Mouse (Mus musculus): ENCODE measurements around the gene Sertad2.

Sertad2 gene

DNA sequence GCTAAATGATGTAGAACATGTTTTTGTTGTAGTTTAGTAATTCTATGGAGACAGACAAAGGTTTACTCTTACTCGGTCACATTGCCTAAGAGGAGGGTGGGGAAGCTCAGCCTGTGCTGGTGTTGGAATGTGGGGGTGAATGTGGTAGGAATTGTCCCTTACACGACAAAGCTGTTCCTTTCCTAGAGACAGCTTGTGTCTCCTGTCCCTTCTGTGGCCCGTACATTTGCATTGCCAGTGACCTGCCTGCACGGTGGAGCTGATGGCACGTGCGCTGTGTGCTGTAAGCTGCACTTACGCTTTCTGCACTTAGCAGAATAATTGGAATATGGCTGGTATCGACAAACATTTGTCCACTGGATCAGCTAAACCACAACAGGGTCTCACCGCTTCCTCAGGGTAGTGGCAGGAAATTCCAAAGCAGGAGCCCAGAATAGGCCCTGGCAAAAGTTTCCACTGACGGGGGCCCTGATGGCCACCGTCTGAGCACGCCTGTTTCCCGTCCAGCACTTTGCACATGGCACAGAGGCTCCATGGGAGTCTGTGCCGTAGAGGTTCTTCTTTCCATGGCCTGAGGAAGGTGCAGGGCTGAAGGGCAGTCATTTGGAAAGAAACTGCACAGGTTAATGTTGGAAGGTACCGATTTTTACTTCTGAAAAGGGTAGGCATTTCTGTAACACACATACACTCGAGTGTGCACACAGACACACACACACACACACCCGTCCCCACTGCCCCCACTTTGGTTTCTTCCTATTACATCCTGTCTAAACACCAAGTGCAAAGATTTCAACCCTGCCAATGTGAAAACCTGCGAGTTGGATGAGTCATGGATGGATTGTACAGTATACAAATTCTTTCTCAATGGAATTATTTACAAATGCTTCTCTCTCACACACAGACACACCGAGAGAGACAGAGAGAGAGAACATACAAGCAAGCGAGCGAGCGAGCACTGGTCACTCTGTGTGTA, 51.5 kb downstream of the Sertad2 start:
- DNase-seq (ENCODE audit: low spot score in 2 of 2) = no peak

DNA sequence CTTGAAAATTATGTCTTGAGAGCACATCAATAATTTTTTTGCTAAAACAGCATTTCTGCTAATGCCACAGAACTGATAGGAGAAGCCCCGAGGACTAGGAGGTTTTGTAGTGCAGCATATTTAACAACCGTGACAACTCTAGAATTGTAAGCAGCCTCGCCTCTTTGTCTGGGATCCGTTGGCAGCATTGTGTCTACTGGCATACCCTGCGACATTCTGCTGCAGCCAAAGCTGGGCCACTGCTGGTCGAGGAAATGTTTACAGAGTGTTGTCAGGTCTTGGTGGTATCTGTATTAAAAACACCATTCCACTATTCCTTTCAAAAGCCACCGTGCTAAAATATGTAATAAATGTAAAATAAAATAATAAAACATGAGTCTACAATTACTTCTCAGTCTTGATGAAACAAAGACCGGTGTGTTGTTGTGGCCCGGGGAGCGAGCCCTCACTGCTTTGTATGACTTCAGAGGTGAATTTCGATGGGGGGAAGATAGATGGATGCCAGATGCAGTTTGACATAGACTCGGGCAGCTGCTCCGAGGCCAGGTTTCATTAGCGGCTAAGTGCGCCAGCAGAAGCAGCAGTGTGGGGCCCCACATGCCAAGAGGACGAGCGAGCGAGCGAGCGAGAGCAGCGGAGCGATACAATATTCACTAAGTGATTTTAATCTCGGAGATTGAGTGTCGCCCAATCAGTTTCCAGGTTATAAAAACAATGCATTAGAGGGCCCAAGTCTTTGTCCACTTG, 60.2 kb downstream of the Sertad2 start:
- no peak for DNase-seq (ENCODE audit: low spot score in 2 of 2)

DNA sequence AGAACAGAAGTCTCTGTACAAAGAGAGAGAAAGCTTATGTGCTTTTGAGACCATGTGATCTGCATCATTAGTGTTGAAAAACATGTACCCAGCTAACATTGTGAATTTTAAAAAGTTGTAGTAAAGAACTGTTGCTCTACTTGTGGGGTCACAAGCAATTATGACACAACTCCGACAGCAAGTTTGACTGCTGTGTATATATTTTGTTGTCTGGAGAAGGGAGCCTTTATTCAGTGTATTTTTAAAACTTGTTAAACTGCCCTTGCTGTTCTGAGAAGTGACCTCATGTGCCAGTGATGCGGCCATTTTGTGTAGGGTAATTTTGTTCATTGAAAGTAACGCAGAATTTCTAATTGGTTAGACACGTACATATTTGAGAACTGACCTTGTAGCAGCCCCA, 61.1 kb downstream of the Sertad2 start:
- DNase-seq (ENCODE audit: low spot score in 2 of 2) = no peak

DNA sequence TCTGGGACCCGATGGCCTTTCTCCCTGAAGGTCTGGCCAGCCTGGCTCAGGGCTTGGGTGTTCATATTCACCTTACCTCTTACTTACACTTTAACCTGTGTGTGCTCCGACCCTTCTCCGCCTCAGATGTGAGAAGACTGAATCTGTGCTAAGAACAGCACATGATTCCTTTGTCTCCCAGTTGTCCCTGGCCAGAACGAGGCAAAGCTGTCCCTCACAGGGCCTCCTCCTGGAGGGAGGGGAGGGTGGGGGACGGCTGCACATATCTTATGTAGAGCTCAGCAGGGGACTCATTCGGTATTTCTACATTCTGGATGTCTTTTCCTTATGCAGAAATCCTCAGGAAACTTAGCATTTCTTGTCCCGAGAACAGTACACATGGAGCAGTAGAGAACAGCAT, 62.6 kb downstream of the Sertad2 start:
- no peak for DNase-seq (ENCODE audit: low spot score in 2 of 2)

DNA sequence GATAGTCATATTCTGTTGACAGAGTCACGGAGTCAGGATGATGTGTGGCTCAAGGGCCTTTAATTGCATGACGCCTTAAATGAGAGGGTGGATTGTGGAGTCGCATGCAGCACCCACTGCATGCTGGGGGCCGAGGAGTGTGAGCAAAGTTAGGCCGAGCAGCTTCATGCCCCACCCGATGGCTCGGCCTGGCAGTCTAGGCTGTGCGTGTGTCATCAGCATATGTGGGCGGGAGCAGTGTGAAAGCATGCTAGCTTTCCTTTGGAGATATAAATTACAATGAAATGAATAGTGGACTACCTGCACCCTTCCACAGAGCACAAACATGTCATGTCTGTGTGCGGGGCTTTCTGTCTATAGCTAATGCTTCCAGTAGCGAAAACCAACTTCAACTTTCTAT, 65.4 kb downstream of the Sertad2 start:
- no peak for DNase-seq (ENCODE audit: low spot score in 2 of 2)

DNA sequence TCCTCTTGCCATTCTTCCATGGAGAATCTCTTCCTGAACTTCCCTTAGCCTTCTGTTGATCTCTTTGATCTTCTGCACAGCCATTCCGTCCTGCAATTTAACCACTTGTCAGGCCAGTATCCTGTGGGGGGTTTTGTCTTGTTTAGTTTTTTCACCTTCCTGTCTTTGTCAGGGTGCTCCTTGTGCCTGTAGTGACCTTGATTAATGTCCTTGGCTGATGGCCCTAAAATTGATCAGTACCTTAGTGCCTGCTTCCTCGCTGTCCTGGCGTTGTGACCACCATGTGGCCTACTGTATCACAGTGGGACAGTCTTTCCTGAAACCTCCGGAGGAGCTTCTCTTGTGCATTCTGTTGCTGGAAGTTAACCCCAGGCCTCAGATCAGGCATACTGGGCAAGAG, 70.2 kb downstream of the Sertad2 start:
- no peak for DNase-seq (ENCODE audit: low spot score in 2 of 2)

DNA sequence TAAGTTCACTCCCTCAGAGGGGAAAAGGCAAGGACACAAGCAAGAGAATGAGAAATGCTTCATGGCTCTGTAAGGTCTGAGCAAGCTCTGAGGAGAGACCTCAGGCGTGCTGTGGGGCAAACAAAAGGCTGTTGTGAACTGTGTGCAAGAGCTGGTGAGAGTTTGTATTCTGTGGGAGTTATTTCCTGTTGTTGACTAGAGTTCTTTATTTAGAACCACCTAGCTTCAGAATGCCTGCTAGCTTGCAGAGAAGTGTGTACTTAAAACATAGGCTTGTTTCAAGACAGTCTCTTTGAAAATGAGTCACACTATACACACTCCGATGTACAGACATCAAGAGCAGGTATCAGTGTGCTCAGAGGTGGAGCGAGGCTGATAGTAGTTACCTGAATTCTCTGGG, 73.0 kb downstream of the Sertad2 start:
- no peak for DNase-seq (ENCODE audit: low spot score in 2 of 2)

DNA sequence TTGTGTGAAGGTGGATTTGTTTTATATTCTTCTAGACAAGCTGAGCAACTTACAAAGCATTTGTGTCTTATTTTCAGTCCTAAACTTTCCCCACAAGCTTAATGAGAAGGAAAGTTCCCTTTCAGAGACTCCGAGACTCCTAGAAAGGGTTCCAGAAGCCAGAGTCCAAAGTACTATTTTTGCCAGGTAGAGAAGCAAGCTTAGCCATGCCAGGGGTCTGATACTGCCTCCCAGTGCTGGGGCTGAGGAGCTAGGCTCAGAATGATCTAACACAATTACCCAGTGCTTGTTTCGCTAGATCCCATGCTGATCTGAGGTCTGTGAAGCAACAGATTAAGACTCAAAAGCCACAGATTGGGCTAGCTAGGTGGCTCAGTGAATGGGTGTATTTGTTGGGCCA, 84.1 kb downstream of the Sertad2 start:
- no peak for DNase-seq (ENCODE audit: low spot score in 2 of 2)

DNA sequence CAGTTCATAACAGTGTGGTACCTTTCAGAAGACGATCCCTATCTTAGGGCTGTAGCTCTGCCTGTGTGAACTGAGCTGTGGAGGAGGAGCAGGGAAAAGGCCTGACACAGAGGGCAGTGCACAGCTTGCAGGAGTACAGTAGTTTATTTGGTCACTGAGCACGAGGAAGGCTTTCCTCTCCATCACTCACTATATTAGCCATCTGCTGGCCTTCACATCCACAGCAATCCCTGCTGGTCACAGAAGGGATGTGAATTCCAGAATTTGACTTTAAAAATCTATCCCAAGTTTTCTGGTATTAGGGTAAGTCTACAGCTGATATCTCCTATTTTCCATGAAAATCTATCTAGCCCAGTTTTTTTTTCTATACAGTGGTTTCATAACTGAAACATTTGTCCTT, 85.2 kb downstream of the Sertad2 start:
- DNase-seq (ENCODE audit: low spot score in 2 of 2) = no peak

DNA sequence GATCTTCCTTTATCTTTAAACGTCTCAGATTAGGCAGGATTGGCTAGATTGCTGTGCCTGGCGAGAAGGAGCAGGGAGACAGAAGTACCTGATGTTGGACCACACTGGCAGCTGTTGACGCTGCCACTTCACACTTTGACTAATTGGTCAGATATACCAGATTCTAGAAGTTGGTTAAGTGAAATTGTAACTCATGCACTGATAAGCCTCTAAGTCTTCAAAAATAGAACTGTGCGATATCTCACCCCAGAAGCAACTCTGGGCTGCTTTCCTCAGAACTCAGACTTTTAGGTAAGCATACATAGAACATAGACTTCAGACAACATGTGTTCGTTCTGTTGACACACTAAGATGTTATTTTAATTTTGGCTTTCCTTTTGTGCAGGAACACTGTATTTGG, 86.6 kb downstream of the Sertad2 start:
- no peak for DNase-seq (ENCODE audit: low spot score in 2 of 2)

DNA sequence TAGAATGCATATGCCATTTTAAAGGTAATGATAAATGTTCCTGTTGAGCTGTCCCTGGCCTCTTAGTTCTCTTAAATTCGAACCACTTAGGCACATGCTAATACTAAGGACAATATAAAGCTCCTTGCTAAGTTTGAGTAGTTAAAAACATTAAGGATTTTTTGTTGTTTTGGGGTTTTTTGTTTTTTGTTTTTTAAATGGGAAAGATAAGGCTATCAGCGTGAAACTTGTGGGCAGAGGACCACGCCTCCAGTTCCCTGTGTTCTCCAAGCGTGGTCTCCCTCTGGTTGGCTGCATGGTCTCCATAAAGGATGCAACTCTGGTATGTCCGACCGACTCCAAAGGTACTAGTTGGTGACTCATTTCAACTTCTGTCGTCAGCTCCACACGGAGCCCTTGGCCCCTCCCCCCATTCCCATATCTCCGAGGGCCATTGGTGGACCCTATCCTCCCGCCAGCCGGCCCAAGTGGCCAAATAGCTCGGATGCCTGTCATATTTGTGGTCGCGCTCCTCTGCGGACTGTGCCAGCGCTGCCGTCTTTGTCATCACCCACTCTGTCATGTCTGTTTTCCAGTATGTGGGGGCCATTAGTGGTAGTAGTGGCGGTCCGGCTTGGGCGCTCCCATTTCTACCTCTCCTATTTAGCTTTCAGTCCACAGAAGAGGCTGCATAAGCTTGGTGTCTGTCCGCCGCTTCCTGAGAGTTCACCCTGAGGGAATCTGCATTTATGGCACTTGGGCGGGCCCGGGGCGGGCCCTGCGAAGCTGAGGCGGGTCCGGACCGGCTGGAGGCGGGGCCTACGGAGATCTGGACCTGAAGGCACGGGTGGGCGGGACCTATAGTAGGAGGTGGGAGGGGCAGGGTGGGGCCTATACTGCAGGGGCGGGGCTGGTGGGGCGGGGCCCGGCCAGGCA, 88.2 kb downstream of the Sertad2 start:
- peak; percentile 89 to 92 for DNase-seq (ENCODE audit: low spot score in 2 of 2)

DNA sequence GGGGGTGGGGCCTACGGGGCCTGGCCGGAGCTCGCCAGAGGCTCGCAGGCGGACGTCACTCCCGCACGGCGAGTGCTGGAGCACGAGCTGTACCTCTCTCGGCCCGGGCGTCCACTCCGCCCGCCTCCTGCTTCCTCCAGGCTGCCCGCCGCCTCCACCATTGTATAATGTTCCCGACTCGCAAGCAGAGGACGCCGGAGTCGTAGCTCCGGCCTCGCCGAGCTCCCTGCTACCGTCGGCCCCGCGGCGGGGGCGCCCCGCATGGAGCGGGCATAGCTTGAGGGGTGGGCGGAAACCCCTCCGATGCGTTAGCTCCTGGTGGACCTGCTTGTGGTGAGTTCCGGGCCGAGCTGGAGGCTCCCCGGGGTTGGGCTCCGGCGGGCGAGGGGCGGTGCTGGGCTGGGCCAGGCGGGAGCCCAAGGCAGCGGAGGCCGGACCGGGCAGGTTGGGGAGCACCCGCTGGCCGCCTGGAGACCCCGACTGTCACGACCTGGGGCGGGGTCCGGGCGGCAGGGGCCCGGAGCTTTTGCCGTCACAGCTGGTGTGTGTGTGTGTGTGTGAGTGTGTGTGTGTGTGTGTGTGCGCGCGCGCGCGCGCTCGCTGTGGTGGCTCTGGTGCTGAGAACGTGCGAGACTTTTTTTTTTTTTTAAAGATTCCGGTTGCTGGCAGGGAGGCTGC, 89.0 kb downstream of the Sertad2 start:
- peak in 1 of 2 experiments; percentile 82 for DNase-seq (ENCODE audit: low spot score in 2 of 2)

DNA sequence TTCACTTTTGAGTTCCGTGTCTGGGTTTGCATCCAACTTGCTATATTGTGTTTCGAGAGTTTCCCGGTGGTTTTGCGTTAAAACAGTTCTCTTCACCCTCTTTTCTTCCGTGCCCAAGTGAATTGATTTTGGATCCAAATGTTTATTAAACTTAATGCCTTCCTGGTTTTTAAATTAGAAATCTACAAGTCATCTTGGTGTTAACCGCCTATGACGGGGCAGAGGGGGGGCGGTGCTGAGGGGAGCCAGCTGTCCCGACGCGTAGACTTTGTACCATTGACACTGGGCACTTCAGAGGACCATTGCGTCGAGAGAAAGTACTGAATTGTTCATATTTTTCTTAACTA, 89.5 kb downstream of the Sertad2 start:
- peak; percentile 80 to 85 for DNase-seq (ENCODE audit: low spot score in 2 of 2)

DNA sequence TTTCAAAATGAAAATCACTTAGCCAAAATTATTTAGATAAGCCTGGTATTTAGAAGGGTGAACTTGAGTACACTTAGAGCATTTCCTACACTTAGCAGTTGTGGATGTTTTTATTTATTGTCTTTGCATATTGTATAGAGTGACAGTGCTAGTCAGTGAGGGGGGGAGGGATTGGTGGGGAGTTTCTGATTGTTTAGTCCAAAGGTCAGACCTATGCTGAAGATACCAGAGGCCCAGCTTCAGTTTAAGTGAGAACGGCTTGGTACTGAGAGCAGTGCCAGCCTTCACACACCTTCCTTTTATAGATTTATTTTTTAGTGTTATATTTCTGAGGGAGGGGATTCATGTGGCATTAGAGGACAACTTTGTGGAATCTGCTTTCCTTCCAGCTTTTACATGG, 91.5 kb downstream of the Sertad2 start:
- no peak for DNase-seq (ENCODE audit: low spot score in 2 of 2)

DNA sequence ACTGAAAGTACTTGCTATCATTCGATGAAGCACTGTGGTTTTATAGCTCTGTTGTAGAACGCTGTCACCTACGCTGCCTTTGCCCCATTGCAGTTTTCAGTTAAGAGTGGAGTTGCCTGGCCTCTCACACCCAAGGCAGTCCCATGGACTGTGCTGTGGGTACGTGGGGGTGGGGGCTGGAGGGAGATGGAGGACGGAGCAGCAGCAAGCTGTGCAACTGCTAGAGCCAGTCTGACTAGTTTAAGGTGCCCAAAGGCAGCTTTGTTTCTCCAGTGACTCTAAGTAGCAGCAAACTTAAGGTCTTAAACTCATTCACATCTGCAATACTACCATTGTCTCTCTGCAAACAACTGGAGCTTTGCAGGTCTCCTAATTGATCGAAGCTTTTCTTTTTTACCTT, 92.6 kb downstream of the Sertad2 start:
- no peak for DNase-seq (ENCODE audit: low spot score in 2 of 2)

DNA sequence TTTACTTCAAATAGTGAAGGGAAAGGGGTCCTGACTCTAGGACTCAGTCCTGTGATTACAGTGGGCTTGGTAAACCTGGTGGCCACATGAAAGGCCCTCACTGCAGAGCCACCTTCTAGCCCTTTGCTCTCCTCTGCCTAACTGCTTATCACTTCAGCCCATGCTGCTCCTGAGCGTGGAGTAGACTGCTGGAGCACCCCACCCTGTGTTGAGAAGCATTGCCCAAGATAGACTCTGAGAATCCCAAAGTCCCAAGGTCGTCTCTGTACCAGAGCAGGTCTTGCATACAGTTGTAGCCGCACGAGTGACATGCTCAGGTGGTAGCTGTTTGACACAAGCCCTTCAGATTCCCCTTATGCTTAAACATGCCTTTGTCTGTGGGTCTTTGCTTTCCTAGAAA, 93.1 kb downstream of the Sertad2 start:
- no peak for DNase-seq (ENCODE audit: low spot score in 2 of 2)

DNA sequence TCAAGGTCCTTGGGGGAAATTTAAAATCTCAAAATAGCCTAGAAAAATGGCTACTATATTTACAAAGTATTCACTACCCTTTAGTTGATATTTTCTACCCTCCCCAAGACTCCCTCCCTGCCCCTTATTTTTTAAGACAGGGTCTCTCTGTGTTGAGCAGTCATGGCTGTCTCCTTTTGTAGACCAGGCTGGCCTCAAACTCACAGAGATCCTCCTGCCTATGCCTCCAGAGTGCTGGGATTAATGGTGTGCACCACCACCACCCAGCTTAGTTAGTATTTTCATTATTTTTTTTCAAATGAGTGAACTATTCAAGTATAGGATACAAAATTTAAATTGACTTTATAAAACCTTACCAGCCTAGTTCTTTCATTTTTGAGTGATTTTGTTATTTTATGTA, 94.0 kb downstream of the Sertad2 start:
- DNase-seq (ENCODE audit: low spot score in 2 of 2) = no peak

DNA sequence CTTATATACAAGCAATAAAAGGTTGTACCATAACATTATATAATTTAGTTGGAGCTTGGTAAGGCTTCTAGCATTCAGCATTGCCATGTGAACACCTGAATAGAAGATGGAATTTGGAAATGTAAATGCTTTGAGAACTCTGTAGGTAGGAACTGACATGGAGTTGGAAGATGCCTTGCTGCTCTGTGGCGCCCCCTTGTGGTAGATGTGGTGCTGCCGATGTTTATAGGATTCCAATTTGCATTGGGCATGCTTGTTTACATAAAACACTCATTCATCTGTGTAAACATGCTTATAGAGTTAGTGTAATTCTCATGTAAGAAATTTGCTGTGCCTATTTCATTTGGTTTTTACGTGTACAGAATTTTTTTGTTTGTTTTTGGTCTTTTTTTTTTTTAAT, 95.8 kb downstream of the Sertad2 start:
- DNase-seq (ENCODE audit: low spot score in 2 of 2) = peak; percentile 68 to 82

DNA sequence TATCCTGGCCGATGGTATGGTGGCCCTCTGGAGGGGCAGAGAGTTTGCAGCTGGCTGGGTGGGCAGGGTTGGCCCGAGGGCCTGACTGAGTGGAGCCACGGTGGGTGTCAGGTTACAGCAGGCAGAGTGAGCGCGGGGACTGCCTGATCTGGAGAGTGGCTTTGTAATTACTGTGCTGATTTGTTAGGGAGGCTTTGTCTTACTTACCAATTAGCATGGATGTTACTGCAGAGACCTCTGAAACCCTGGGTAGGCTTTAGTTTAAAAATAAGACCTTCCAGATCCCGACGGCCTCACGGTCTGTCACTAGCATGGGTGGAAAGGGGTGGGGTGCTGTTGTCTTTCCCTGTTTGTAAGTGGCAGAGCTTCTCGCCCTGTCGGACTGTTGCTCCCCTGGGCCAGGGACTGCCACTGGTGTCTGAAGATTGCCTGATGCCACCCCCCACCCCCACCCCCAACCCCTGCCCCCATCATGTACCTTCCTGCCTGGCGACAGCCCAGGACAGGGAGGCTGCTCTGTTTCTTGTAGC, 96.9 kb downstream of the Sertad2 start:
- DNase-seq (ENCODE audit: low spot score in 2 of 2) = no peak

DNA sequence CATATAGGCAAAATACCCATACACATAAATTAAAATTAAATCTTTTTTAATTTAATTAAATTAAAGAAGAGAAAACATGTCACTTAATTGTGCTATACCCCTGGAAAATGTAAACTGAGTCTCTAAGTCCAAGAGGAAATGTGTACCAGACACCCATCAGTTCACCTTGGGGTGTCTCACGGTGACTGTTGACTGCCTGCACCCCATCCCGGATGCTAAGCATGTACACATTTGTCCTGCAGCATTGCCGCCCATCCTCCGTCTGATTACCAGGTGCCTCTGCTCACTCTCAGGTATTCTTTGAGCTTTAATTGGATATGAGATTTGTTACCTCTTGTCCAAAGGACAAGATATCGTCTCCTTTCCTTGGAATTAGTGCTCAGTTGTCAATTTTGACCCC, 99.3 kb downstream of the Sertad2 start:
- no peak for DNase-seq (ENCODE audit: low spot score in 2 of 2)

DNA sequence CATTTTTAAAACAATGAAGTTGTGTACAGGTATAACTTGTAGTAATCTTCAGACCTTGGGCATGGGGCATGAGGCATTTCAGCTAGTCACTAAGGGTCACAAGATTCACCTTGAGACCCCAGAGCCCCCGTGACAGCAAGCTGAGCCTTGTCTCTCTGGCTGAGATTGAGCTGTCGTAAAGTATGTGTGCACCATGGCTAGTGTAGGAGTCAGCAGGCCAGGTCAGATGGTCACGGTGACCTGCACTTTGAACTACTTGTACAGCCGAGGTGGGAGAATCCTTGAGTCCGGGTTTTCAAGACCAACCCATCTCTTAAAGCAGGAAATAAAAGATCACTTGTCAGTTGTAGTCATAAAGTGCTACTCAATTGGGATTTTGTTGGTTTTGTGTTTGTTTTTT, 100.1 kb downstream of the Sertad2 start:
- no peak for DNase-seq (ENCODE audit: low spot score in 2 of 2)
